Mouse (Mus musculus): ENCODE data around the gene Col26a1.

Gene Col26a1

GRCm38 (mm10) chr5:136882788-136883439 is at the start of gene Col26a1:
Gene Col26a1, minus strand, starts transcription at chr5:136883209.
- DNase-seq (ENCODE audit: low spot score) = no peak

GRCm38 (mm10) chr5:136931896-136932295 is 48.9 kb upstream of the Col26a1 start:
- DNase-seq (ENCODE audit: low spot score) = no peak

DNA sequence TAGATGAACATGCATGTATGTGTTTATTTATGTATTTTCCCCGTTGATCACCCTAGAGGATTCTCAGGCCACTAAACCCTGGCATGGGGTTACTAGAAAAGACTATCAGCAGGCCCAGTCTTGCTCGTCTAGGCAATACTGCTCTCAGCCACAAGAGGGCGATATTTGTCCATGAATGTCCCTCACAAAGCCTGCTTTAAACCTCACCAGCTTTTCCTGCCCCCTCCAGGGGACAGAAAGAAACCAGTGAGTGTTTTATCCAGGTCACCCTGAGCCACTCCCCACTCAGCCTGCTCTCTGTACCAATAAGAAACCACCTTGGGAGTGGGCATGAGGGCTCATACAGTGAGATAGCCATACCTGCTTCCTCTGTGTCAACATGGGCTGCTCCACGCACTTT is 46.1 kb upstream of the Col26a1 start:
- DNase-seq (ENCODE audit: low spot score) = peak; percentile 81

GRCm38 (mm10) chr5:136923751-136924478 is 40.9 kb upstream of the Col26a1 start:
- DNase-seq (ENCODE audit: low spot score) = peak; percentile 56

- no peak for DNase-seq (ENCODE audit: low spot score)
These were observed 39.8 kb upstream of the Col26a1 start for GRCm38 (mm10) chr5:136922830-136923229.

GRCm38 (mm10) chr5:136919546-136920301 is 36.7 kb upstream of the Col26a1 start:
- peak; percentile 22 for DNase-seq (ENCODE audit: low spot score)

- peak; percentile 93 for DNase-seq (ENCODE audit: low spot score)
These were observed 35.9 kb upstream of the Col26a1 start for GRCm38 (mm10) chr5:136918655-136919472.

DNA sequence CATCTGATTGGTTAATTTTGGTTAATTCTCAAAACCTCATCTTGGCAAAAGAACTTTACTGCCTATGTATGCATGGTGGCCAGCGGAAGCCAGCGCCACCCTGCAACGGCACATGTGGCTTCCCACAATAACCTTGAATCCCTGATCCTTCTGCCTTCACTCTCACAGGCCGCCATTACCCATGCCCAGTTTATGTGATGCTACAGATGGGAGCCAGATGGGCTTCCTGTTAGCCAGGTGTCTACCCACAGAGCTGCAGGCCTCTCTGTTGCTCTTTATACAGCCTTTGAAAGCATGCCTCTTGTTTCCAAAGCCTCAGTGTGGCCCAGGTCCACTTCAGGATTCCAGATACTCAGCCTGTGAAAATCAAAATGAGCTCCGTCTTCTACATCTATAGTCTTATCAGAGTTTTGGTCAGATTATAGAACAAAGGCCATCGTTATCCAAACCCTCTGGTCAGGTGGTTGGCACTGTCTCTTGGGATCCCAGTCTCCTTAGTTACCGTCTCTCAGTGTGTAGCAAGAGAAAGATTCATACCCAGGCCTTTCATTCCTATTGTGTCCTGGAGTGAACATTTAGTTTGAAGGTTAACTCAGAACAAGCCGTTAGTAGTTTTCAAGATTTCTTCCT is 34.7 kb upstream of the Col26a1 start:
- DNase-seq (ENCODE audit: low spot score) = no peak

- no peak for DNase-seq (ENCODE audit: low spot score)
These were observed 31.2 kb upstream of the Col26a1 start for GRCm38 (mm10) chr5:136914183-136914582.

DNA sequence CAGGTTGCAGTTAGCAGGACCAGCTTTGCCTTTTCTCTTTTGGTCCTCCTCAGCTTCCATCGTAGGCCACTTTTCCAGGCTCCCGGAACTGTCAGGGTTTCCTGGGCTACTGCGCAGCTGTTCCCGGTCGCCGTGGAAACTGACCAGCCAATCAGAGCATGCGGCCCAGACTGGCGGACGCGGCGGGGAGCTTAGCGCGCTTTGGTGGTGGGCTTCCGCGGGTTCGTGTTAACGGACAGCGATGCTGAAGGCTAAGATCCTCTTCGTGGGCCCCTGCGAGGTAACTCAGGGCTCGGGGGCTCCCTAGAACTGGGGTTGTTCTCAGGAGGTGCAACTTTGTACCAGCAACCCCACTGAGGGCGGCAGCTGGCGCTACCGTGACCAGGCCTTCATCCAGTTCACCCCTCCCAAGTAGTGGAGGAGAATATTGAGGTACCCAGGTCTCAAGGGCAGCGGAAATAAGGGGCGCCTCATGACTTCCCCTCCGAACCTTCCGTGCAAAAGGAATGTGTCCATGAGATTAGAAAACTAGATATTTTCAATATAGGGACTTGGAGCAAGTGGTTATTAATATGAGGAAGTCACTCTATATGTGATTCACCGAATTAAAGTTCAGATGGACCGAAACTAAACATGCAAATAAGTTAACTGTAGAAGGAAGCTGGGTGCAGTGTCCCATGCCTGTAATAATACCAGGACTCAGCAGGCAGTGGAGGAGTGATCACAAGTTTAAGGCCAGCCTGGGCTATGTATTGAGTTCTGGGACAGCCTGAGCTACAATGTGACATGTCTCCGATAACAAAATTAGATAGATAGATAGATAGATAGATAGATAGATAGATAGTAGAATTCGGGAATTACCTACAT is 25.2 kb upstream of the Col26a1 start, which contains the start of gene Ift22:
Gene Ift22, plus strand, starts transcription at position 160 of the 867 bp plus-strand sequence.
- DNase-seq (ENCODE audit: low spot score) = peak; percentile 89

GRCm38 (mm10) chr5:136907587-136907986 is 24.6 kb upstream of the Col26a1 start:
- no peak for DNase-seq (ENCODE audit: low spot score)

DNA sequence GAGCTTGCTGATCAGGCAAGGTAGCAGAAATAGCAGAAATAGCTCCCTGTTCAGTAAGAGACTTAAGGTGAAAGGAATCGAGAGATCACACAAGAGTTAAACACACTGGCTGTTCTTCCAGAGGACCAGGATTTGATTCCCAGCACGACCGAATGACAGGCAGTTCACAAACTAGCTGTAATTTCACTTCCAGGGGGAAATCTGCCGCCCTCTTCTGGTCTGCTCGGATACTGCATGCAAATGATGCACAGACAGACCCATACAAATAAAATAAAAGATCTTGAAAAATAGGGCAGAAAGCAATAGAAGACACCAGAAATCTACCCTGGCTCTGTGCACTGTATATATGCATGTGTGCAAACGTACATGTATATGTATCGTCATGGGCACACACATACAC is 22.6 kb upstream of the Col26a1 start:
- no peak for DNase-seq (ENCODE audit: low spot score)

- DNase-seq (ENCODE audit: low spot score) = no peak
These were observed 21.6 kb upstream of the Col26a1 start for GRCm38 (mm10) chr5:136904621-136905020.

DNA sequence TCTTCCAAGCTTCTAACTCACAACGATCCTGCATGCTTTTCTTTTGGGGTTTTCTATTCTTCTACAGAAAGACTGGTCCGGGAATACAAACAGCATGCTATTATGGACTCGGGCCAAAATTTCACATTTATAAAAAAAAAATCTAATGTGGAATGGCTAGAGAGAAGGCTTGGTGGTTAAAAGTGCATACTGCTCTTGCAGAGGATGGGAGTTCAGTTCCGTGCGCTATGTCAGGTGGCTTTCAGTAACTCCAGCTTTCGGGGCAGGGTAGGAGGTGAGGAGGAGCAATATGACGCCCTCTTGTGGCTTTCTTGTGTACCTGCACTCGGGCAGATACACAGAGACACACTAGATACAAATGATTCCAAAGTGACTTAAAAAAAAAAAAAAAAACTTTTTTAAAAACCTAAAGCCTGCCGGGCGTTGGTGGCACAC is 12.5 kb upstream of the Col26a1 start:
- DNase-seq (ENCODE audit: low spot score) = no peak

DNA sequence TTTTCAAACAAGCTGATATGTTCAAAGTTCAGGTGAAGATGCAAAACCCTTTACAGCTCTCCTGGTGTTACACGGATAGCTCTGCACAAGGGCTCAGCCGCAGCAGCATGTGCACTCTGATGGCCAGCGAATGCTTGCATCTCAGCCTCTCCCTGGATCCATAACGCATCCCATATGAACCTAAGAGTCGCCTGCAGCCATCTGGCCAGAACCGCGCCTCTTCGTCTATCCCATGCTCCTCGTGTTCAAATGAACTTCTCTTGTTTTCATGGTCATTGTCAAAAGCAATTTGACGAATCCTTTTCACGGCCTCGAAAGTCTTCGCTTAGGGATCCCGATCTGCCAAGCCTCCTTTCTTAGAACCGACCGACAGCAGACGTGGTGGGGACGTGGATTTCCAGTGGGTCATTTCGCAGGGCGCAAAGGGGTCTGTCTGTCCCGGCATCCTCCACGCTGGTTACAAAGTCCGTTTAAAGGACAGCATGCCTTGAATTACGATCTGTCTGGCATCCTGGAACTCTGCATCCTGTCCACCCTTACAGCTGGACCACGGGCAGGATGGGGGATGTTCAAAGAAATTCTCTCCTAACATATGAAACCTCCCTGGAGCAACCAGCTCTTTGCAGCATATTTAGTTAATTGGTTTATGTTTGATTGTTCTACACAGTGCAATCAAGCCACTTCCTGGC is 12.0 kb upstream of the Col26a1 start:
- DNase-seq (ENCODE audit: low spot score) = no peak

DNA sequence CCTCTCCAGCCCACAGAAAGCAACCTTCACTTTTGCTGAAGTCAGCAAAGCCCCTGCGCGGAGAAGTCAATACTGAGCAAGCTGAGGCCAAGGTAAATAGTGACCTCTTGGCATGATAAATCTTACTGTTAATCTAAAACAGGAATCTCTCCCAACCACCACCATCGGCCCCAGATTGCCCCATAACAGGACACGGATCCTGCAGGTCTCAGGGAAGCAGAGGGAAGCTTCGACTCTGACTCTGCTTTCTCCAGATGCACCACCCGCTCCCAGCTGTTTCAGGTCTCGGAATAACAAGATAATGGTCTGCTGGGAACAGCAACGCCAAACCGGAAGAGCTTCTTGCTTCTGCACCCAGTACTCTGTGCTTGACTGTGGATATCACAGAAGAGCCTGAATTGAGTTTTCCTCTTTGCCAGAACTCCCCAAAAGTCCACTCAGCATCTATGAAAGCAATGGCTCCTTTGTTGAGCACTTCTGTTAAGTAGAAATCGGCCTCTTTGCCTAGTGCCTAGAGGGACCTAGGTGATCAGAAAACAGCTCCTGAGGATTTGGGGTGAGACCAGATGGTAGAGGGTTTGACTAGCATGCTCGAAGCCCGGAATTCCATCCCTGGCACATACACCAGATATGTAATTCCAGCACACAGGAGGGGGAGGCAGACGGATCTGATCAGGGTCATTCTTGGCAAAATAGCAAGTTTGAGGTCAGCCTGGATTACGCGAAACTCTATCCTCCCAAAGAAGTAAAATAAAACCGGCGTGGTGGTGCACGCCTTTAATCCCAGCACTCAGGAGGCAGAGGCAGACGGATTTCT is 5.7 kb upstream of the Col26a1 start:
- DNase-seq (ENCODE audit: low spot score) = peak; percentile 57

- peak; percentile 32 for DNase-seq (ENCODE audit: low spot score)
These were observed 3.9 kb upstream of the Col26a1 start for GRCm38 (mm10) chr5:136886957-136887356.

GRCm38 (mm10) chr5:136882055-136882787 is 788 bp downstream of the Col26a1 start:
- DNase-seq (ENCODE audit: low spot score) = no peak
